Mouse (Mus musculus): ENCODE results near the gene Ppp1r12a. TPM values are rescaled to one million over a fixed set of nuclear protein-coding genes. Genes with fewer than 3 reads are reported as not detected.

Ppp1r12a gene
- polyA plus RNA-seq, 1 experiment = 17.5 TPM

GRCm38 (mm10) chr10:108189986-108190385 lies 28.0 kb downstream of the Ppp1r12a start:
- no peak overlapping the region for H3ac ChIP-seq (ENCODE audit: control insufficient read depth, insufficient read length, low read depth)
- TF ChIP-seq CTCF (IDR thresholded peaks at IDR 0.05; ENCODE audit: control insufficient read depth, insufficient read depth, insufficient read length) (no peak), CEBPB (IDR thresholded peaks at IDR 0.05; ENCODE audit: low read depth) (no peak), USF1 (IDR thresholded peaks at IDR 0.05; ENCODE audit: low read depth) (no peak), MYOD1 (IDR thresholded peaks at IDR 0.05; ENCODE audit: control insufficient read depth, insufficient read length, low read depth) (no peak), MYOG (IDR thresholded peaks at IDR 0.05; ENCODE audit: control insufficient read depth, extremely low read depth, insufficient read length) (no peak), MAX (IDR thresholded peaks at IDR 0.05) (no peak), FOSL1 (IDR thresholded peaks at IDR 0.05; ENCODE audit: insufficient read depth, low read length, poor library complexity, severe bottlenecking) (no peak)
- H3K4me3 ChIP-seq (ENCODE audit: insufficient read depth, poor library complexity, severe bottlenecking) = no peak overlapping the region
- H3K27me3 ChIP-seq (ENCODE audit: control insufficient read depth, insufficient read depth, insufficient read length) = no peaks in the 10 kb centered on the region
- peaks cover 100% of the 10 kb centered on the region for H3K79me2 ChIP-seq (ENCODE audit: control insufficient read depth, insufficient read depth)
- peaks cover 83% of the 10 kb centered on the region for H3K79me3 ChIP-seq (ENCODE audit: low read depth)
- peaks cover 3% of the 10 kb centered on the region for H3K36me3 ChIP-seq (ENCODE audit: control insufficient read depth, insufficient read depth)

GRCm38 (mm10) chr10:108190626-108191025 lies 28.6 kb downstream of the Ppp1r12a start:
- Histone ChIP-seq H3K79me3 (ENCODE audit: low read depth) (peaks cover 82% of the 10 kb centered on the region), H3K27me3 (ENCODE audit: control insufficient read depth, insufficient read depth, insufficient read length) (no peaks in the 10 kb centered on the region), H3ac (ENCODE audit: control insufficient read depth, insufficient read length, low read depth) (no peak overlapping the region), H3K79me2 (ENCODE audit: control insufficient read depth, insufficient read depth) (peaks cover 100% of the 10 kb centered on the region), H3K36me3 (ENCODE audit: control insufficient read depth, insufficient read depth) (peaks cover 3% of the 10 kb centered on the region), H3K4me3 (ENCODE audit: insufficient read depth, poor library complexity, severe bottlenecking) (no peak overlapping the region)
- TF ChIP-seq CTCF (IDR thresholded peaks at IDR 0.05; ENCODE audit: control insufficient read depth, insufficient read depth, insufficient read length) (no peak), MYOD1 (IDR thresholded peaks at IDR 0.05; ENCODE audit: control insufficient read depth, insufficient read length, low read depth) (no peak), FOSL1 (IDR thresholded peaks at IDR 0.05; ENCODE audit: insufficient read depth, low read length, poor library complexity, severe bottlenecking) (no peak), MAX (IDR thresholded peaks at IDR 0.05) (no peak), USF1 (IDR thresholded peaks at IDR 0.05; ENCODE audit: low read depth) (no peak), CEBPB (IDR thresholded peaks at IDR 0.05; ENCODE audit: low read depth) (no peak), MYOG (IDR thresholded peaks at IDR 0.05; ENCODE audit: control insufficient read depth, extremely low read depth, insufficient read length) (no peak)

- H3ac ChIP-seq (ENCODE audit: control insufficient read depth, insufficient read length, low read depth) = no peak overlapping the region
- H3K79me3 ChIP-seq (ENCODE audit: low read depth) = peaks cover 83% of the 10 kb centered on the region
- peaks cover 100% of the 10 kb centered on the region for H3K79me2 ChIP-seq (ENCODE audit: control insufficient read depth, insufficient read depth)
- no peaks in the 10 kb centered on the region for H3K27me3 ChIP-seq (ENCODE audit: control insufficient read depth, insufficient read depth, insufficient read length)
- TF ChIP-seq USF1 (IDR thresholded peaks at IDR 0.05; ENCODE audit: low read depth) (no peak), MYOG (IDR thresholded peaks at IDR 0.05; ENCODE audit: control insufficient read depth, extremely low read depth, insufficient read length) (no peak)
- no peak overlapping the region for H3K4me3 ChIP-seq (ENCODE audit: insufficient read depth, poor library complexity, severe bottlenecking)
- peaks cover 3% of the 10 kb centered on the region for H3K36me3 ChIP-seq (ENCODE audit: control insufficient read depth, insufficient read depth)
Observed at GRCm38 (mm10) chr10:108191381-108191787, 29.4 kb downstream of the Ppp1r12a start.

GRCm38 (mm10) chr10:108192306-108192705 lies 30.3 kb downstream of the Ppp1r12a start:
- peaks cover 3% of the 10 kb centered on the region for H3K36me3 ChIP-seq (ENCODE audit: control insufficient read depth, insufficient read depth)
- H3ac ChIP-seq (ENCODE audit: control insufficient read depth, insufficient read length, low read depth) = no peak overlapping the region
- peaks cover 87% of the 10 kb centered on the region for H3K79me3 ChIP-seq (ENCODE audit: low read depth)
- H3K27me3 ChIP-seq (ENCODE audit: control insufficient read depth, insufficient read depth, insufficient read length) = no peaks in the 10 kb centered on the region
- H3K4me3 ChIP-seq (ENCODE audit: insufficient read depth, poor library complexity, severe bottlenecking) = no peak overlapping the region
- H3K79me2 ChIP-seq (ENCODE audit: control insufficient read depth, insufficient read depth) = peaks cover 100% of the 10 kb centered on the region
- TF ChIP-seq CTCF (IDR thresholded peaks at IDR 0.05; ENCODE audit: control insufficient read depth, insufficient read depth, insufficient read length) = no peak
- no peak for TF ChIP-seq CEBPB (IDR thresholded peaks at IDR 0.05; ENCODE audit: low read depth)
- TF ChIP-seq MYOD1 (IDR thresholded peaks at IDR 0.05; ENCODE audit: control insufficient read depth, insufficient read length, low read depth) = no peak
- no peak for TF ChIP-seq MYOG (IDR thresholded peaks at IDR 0.05; ENCODE audit: control insufficient read depth, extremely low read depth, insufficient read length)
- no peak for TF ChIP-seq USF1 (IDR thresholded peaks at IDR 0.05; ENCODE audit: low read depth)
- TF ChIP-seq FOSL1 (IDR thresholded peaks at IDR 0.05; ENCODE audit: insufficient read depth, low read length, poor library complexity, severe bottlenecking) = no peak
- TF ChIP-seq MAX (IDR thresholded peaks at IDR 0.05) = no peak

DNA sequence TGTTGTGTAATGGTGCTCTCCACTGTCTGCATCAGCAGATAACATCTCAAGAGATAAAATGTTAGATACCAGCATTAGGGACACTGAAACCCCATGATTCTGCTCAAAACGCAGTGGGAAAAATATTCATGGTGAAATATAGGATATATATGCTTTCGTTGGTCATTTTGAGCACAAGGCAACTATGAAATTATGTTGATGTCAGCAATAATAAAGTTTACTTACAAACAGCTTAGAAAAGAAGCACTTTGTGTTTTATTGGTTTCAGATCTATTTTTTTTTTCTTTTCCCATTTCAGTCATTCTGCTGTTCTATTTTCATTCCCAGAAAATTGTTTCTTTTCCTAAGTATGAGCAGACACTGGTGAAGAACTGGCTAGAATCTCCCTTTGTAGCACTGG lies 34.1 kb downstream of the Ppp1r12a start:
- H3K79me3 ChIP-seq (ENCODE audit: low read depth) = peaks cover 85% of the 10 kb centered on the region
- no peak overlapping the region for H3ac ChIP-seq (ENCODE audit: control insufficient read depth, insufficient read length, low read depth)
- H3K79me2 ChIP-seq (ENCODE audit: control insufficient read depth, insufficient read depth) = peaks cover 99% of the 10 kb centered on the region
- H3K4me3 ChIP-seq (ENCODE audit: insufficient read depth, poor library complexity, severe bottlenecking) = no peak overlapping the region
- no peaks in the 10 kb centered on the region for H3K27me3 ChIP-seq (ENCODE audit: control insufficient read depth, insufficient read depth, insufficient read length)
- peaks cover 27% of the 10 kb centered on the region for H3K36me3 ChIP-seq (ENCODE audit: control insufficient read depth, insufficient read depth)
- TF ChIP-seq USF1 (IDR thresholded peaks at IDR 0.05; ENCODE audit: low read depth) = no peak

DNA sequence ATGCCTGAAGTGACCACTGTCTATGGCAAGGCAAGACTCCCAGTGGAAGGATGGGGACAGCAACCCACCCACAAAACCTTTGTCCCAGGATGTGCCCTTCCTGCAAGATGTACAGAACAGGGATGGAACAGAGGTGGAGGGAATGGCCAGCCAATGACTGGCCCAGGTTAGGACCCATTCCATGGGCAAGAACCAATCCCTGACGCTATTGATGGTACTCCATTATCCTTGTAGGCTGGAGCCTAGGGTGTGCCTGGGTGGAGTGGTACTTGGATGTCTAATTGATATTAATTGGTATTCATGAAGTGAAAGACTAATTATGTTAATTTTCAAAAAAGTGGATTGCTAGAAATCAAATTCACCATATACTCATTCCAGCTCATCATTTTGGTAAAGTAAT lies 35.5 kb downstream of the Ppp1r12a start:
- Histone ChIP-seq H3K79me3 (ENCODE audit: low read depth) (peaks cover 81% of the 10 kb centered on the region), H3K4me3 (ENCODE audit: insufficient read depth, poor library complexity, severe bottlenecking) (no peak overlapping the region), H3ac (ENCODE audit: control insufficient read depth, insufficient read length, low read depth) (no peak overlapping the region), H3K27me3 (ENCODE audit: control insufficient read depth, insufficient read depth, insufficient read length) (no peaks in the 10 kb centered on the region), H3K79me2 (ENCODE audit: control insufficient read depth, insufficient read depth) (peaks cover 99% of the 10 kb centered on the region), H3K36me3 (ENCODE audit: control insufficient read depth, insufficient read depth) (peaks cover 30% of the 10 kb centered on the region)
- no peak for TF ChIP-seq CTCF (IDR thresholded peaks at IDR 0.05; ENCODE audit: control insufficient read depth, insufficient read depth, insufficient read length)
